Mouse (Mus musculus) adrenal gland, postnatal 0 days (tissue): ENCODE results near the gene Dynll1. TPM values are rescaled to one million over a fixed set of nuclear protein-coding genes. Genes with fewer than 3 reads are reported as not detected.

Source experiments
- polyA plus RNA-seq: library from polyadenylated mRNA; unstranded; fragments of >200 nt; fragmentation: Nextera tagmentation; extraction: Ambion mirVana; gene quantifications from 2 replicates; pipeline ENCODE4 v1.2.1, GENCODE M21; 2015

Dynll1 gene
- 875 and 948 TPM in 2 replicates for polyA plus RNA-seq

DNA sequence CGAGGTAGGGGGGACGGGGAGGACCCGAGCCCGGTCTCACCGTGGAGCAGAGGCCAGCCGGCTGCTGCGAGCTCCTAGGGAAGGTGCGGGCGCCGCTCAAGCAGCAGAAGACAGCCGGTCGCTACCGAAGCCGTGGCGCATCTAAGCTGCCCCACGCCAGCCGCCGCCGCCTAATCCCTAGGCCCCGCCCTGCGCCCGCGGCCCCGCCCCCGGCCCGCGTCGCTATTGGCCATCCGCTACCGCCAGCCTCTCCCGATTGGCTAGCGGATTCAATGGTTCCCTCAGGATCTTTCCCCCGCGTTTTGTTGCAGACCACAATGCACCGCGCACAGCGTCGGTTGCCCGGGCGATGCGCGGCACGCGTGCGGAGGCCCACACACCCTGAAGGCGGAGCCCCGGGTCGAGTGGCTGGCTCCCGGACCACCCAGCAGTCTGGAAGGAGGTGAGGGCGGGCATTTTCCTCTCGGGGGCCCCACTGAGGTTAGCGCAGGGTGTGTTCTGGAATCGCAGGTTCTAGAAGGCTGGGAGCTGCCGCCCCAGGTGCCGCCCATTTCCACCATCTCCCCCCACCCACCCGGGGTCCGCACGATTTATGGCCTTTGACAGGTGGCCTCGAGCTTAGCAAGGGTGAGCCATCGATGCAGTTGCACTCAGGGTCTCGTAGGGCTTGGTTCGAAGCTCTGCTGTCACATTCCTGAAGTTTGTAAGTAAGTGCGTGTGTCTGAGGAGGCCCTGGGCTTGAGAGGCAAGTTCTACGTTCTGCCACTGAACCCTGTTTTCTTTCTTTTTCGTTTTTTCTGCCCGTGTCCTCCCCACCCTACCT is at the start of gene Dynll1:
Gene Dynll1 (minus strand): TSS at position 208 of the 823 bp plus-strand sequence.

DNA sequence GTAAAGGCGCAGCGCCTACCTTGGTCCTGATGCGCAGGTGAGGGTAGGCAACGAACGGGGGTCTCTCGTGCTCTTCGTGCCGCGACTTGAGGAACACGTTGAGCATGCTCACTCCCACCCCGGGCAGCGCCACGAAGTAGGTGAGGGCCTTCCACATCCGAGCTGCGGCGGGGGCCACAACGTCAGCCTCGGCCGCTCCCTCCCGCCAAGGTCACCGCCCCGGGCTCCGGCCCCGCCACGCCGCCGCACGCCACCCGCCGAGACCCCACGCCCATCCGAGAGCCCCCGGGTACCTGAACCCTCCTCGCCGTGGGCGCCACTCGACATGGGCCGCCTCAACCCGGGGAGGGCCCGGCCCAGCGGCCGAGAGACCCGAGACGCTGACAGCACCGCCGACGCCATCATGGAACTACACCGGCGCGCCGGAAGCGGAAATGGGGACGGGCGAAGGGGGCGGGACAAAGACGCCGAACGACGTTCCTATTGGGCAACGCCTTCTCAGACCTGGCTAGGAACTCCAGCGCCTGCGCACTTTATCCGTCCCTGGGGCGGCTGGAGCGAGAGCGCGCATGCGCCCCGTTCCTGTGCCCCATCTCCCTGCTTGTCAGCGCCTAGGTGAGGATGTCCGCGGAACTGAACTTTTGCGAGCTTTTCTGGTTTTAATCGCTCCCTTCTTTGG is 47.9 kb upstream of the Dynll1 start, which contains the start of gene Cox6a1:
Gene Cox6a1 (minus strand): TSS at position 436 of the 679 bp plus-strand sequence.

DNA sequence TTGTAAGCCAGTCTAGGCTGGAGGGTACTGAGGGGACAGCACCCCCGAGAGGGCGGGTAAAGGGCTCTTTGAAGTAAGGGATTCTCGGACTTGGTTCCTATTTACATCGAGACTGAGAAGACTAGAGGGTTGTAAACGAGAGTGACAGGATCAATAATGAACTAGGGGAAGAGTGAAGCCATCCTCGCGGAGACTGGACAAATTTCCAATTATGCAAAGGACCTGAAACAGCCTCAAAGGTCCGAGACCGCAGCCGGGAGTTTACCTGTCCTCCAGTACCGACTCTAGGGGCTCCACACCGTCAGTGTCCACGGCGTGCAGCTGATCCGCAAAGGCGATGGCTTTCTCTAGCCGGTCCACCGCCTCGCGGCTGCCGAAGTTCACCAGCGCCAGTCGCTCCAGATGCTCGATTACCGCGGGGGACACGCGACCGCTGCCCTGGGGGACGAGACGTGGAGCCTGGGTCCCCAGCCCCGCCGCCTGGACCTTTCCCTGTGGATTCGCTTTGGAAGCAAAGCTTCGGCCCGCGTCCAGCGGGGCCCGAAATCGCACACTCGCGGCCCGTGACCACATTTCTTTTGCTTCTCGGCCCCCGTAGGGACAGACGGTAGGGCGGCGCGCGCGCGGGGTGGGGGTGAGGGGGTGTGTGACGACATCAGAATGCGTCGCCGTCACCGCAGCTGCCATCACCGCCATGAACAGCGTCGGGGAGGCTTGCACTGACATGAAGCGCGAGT is 39.9 kb upstream of the Dynll1 start, which contains the start of the genes Gatc and Triap1:
Gene Gatc (minus strand): TSS at position 602 of the 737 bp plus-strand sequence.
Gene Triap1 (plus strand): TSS at position 649 of the 737 bp plus-strand sequence.

DNA sequence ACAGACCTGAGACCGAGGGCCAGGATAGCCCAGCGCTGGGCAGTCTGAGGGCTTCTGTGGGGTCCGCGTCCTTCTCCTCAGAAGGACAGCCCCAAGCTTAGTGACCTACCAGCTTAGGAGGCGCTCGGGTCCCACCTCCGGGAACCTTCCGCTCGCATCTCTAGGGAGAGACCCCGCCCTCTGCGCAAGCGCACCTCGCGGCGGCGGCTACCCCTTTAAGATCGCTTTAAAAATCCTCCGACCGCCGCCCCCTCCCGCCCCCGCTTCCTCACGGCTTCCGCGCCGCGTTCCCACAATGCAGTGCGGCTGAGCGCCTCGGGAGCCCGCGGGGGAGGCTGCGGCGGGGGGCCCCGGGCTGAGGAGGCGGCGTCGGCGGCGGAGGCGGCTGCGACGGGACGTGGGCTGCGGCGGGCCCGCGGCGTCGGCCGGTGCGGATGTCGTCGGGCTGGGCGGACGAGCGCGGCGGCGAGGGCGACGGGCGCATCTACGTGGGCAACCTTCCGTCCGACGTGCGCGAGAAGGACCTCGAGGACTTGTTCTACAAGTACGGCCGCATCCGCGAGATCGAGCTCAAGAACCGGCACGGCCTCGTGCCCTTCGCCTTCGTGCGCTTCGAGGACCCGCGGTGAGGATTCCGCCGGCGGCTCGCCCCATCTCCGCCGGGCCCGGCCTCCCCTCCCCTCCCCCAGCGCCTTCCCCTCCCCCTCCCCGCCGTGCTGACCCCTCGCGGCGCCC is 26.2 kb upstream of the Dynll1 start, which contains the start of gene Srsf9:
Gene Srsf9 (plus strand): TSS at position 303 of the 735 bp plus-strand sequence.

DNA sequence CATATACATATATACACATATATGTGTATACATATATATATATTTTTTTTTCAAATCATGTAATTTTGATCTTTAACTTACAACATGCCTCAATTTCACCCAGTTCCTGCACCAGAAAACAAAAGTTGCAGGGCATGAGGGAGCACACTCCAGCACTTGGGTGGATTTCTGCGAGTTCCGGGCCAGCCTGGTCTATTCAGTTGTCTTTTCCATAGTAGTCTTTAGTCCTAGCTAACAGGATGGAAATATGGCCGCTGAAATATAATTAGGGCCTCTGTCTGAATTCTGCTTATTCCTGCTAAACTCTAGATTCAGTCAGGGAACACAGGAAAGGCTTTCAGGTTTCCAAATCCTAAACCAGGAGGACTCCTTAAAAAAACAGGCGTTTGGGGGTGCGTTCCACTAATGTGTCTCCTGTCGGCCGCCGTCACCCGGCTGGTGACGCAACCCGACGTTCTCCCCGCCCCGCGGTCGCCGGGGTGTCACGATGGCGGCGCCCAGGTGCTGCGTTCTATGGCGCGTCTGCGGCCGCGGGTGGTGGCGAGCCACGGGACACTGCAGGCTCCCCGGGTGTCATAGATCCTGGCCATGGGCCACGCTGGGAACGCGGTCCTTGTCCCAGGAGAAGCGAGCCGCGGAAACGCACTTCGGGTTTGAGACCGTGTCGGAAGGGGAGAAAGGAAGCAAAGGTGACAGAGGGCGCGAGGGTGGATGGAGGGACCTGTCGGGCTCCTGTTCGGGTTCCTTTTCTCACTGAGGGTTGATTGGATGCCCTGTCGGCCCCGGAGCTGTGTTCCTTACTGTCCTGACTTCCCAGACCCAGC is 21.4 kb downstream of the Dynll1 start, which contains the start of gene Coq5:
Gene Coq5 (plus strand): TSS at position 441 of the 824 bp plus-strand sequence.

DNA sequence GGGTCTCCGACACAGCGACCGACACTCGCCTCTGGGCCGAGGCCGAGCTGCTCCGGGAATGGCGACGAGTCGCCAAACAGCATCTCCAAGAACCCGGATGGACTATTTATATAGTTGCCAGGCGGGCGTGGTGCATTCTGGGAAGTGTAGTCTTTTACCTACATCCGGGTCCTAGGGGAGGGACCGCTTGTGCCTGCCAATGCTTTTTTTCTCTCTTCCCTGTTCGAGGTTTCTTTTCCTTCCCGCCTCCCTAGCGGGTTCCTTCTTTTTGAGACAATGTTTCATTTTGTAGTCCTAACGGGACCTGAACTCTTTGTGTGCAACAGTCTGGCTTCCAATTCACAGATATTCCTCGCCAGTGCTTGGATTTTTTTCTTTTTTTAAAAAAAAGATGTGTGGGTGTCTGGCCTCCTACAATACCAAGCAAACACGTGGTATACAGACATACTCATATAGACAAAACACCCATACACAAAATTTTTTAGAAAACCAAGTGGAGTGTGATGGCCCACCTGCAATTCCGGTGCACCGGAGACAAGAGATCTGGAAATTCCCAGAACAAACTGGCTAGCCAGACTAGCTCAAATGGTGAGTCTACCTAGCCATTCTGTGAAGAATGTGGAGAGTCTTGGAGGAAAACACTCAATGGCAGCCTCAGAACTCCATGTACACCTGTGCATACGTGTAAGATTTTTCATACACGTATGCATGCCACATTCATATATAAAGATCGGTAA is 27.8 kb downstream of the Dynll1 start, which contains the start of gene Rnf10:
Gene Rnf10 (minus strand): TSS at position 87 of the 737 bp plus-strand sequence.

Other genes with a start within 250 kb of the Dynll1 start
- 14.9 and 15.3 TPM in 2 replicates for gene Gm10401, start 202.7 kb downstream of the Dynll1 start, polyA plus RNA-seq
- 108 and 204 TPM in 2 replicates for gene Acads, start 181.7 kb downstream of the Dynll1 start, polyA plus RNA-seq
- gene Unc119b, start 166.0 kb downstream of the Dynll1 start, polyA plus RNA-seq: 19.7 and 22.9 TPM in 2 replicates
- gene Mlec, start 142.8 kb downstream of the Dynll1 start, polyA plus RNA-seq: 44.5 and 51.0 TPM in 2 replicates
- 1.2 and 2.4 TPM in 2 replicates for gene Cabp1, start 106.6 kb downstream of the Dynll1 start, polyA plus RNA-seq
- gene Pop5, start 65.2 kb downstream of the Dynll1 start, polyA plus RNA-seq: 122 and 162 TPM in 2 replicates
- gene Rnf10, start 28.1 kb downstream of the Dynll1 start, polyA plus RNA-seq: 98.7 and 129 TPM in 2 replicates
- gene Coq5, start 21.3 kb downstream of the Dynll1 start, polyA plus RNA-seq: 28.4 and 38.6 TPM in 2 replicates
- 101 and 175 TPM in 2 replicates for gene Srsf9, start 26.2 kb upstream of the Dynll1 start, polyA plus RNA-seq
- 24.1 and 24.3 TPM in 2 replicates for gene Gatc, start 40.2 kb upstream of the Dynll1 start, polyA plus RNA-seq
- gene Triap1, start 40.2 kb upstream of the Dynll1 start, polyA plus RNA-seq: 79.9 and 81.5 TPM in 2 replicates
- 1,163 and 1,602 TPM in 2 replicates for gene Cox6a1, start 48.0 kb upstream of the Dynll1 start, polyA plus RNA-seq
- gene Msi1, start 128.6 kb upstream of the Dynll1 start, polyA plus RNA-seq: 7.9 and 8.3 TPM in 2 replicates
- 1.2 and 1.7 TPM in 2 replicates for gene Pla2g1b, start 165.3 kb upstream of the Dynll1 start, polyA plus RNA-seq
- gene Sirt4, start 183.7 kb upstream of the Dynll1 start, polyA plus RNA-seq: 20.8 and 33.9 TPM in 2 replicates
- 21.9 and 26.2 TPM in 2 replicates for gene Pxn, start 205.7 kb upstream of the Dynll1 start, polyA plus RNA-seq